Mouse (Mus musculus): ENCODE results near the gene Ubap1l.

GRCm38 (mm10) chr9:65322255-65322900, 38.5 kb upstream of the Ubap1l start:
- TF ChIP-seq ZC3H11A (IDR thresholded peaks at IDR 0.05; ENCODE audit: borderline replicate concordance, low read depth, low read length) (no peak), CHD2 (IDR thresholded peaks at IDR 0.05; ENCODE audit: low read depth, low read length) (no peak)
